Mouse (Mus musculus): ENCODE measurements around the gene Gm3646. TPM values are rescaled to one million over a fixed set of nuclear protein-coding genes. Genes with fewer than 3 reads are reported as not detected.

The Gm3646 gene
- polyA plus RNA-seq, 1 experiment from 2014 or later, result not detected

DNA sequence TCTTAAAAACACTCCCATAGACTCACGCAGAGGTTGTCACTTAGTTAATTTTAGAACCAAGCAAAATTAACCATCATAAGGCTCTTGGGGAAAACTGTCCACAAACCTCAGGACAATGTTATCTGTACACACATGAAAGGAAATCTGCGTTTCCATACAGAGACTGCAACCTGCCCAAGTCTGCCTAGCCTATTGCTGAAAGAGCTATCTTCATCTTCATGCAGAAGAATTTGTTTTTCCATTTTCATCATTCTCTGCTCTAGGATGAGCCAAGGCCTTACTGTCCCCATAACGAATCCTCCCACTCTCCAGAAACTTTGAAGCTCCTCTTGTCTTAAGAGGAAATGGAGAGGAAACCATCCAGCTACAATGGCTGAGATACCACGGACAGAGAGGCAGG lies 19.8 kb upstream of the Gm3646 start:
- Histone ChIP-seq H3K27ac (replicated peaks) (no peak overlapping the region), H3K36me3 (no peaks in the 10 kb centered on the region), H3K9ac (replicated peaks) (no peak overlapping the region), H3K4me3 (no peak overlapping the region), H3K4me2 (replicated peaks) (no peak overlapping the region), H3K9me3 (no peaks in the 10 kb centered on the region), H3K27me3 (no peaks in the 10 kb centered on the region), H3K4me1 (peaks cover 6% of the 10 kb centered on the region; the same call in 1 of the 2 replicates)
- no peak for ATAC-seq (ENCODE audit: low FRiP score, low read depth)
- 86% methylated on average over 4 of the region's 4 CpGs for WGBS

DNA sequence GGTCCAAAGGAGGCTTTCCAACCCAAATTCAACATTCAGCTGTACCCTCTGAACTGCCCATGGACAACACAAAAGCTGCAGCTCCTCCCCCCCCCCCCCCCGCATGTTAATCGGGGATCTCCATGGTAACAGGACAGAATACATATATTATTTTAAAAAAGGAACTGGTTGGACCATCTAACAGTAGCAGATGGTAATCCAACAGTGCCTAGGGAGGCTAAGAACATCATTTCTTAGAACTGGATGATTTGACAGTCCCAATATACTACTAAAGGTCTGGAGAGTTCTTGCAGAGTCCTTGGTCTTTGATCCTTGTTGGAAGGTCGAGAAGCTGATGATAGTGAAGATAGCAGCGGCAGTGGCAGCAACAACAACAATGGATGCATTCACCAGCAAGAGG lies 19.1 kb upstream of the Gm3646 start:
- no peak overlapping the region for H3K9ac ChIP-seq (replicated peaks)
- H3K4me3 ChIP-seq, result no peak overlapping the region
- no peak for ATAC-seq (ENCODE audit: low FRiP score, low read depth)
- 34% methylated on average over 2 of the region's 4 CpGs for WGBS
- no peak overlapping the region for H3K27ac ChIP-seq (replicated peaks)
- no peaks in the 10 kb centered on the region for H3K36me3 ChIP-seq
- H3K27me3 ChIP-seq, result no peaks in the 10 kb centered on the region
- no peaks in the 10 kb centered on the region for H3K9me3 ChIP-seq
- no peak overlapping the region for H3K4me2 ChIP-seq (replicated peaks)
- H3K4me1 ChIP-seq, result peaks cover 6% of the 10 kb centered on the region; the same call in 1 of the 2 replicates

DNA sequence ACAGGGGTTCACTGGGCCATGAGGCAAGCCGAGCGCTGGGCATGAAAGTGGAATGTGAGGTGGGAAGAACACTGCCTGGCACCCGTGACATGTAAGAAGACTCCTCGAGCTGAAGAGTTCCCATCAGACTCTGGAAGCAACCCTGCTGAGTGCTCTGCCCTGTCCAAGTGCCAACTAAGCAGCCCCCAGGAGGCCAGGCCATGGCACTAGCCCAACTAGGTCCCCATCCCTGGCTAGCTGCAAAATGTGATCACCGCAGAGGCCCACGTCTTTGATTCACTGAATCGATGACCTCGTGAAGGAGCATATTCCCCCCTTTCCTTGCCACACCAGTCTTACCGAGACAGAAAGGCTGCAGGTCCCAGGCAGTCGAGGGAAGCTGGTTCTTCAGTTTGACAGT lies 14.5 kb upstream of the Gm3646 start:
- Histone ChIP-seq H3K9me3 (no peaks in the 10 kb centered on the region), H3K9ac (replicated peaks) (no peak overlapping the region), H3K27ac (replicated peaks) (no peak overlapping the region), H3K27me3 (no peaks in the 10 kb centered on the region), H3K4me3 (no peak overlapping the region), H3K36me3 (no peaks in the 10 kb centered on the region), H3K4me2 (replicated peaks) (no peak overlapping the region), H3K4me1 (peaks cover 6% of the 10 kb centered on the region; the same call in 1 of the 2 replicates)
- 86% methylated on average over 10 of the region's 10 CpGs for WGBS
- no peak for ATAC-seq (ENCODE audit: low FRiP score, low read depth)

DNA sequence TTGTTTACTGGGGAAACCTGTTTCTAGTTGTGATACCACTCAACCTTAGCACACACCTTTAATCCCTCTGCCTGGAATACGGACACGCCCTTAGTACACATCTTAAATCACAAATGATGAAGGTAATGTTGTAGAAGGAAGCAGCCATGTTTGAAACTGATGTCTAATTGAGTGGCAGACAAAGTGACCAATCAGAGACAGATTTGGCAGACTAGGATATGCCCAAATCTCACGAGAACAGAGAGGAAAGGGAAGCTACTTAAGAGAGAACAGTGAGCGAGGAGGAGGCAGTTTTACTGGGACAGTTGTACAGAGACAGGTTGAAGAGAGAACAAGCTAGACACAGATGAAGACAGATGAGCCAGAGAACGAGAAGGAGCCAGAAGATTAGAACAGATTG lies 10.6 kb upstream of the Gm3646 start:
- no peak overlapping the region for H3K4me3 ChIP-seq
- 86% methylated on average over 5 of the region's 5 CpGs for WGBS
- H3K4me2 ChIP-seq (replicated peaks), result no peak overlapping the region
- no peaks in the 10 kb centered on the region for H3K36me3 ChIP-seq
- ATAC-seq (ENCODE audit: low FRiP score, low read depth), result no peak
- H3K9me3 ChIP-seq, result no peaks in the 10 kb centered on the region
- H3K27me3 ChIP-seq, result no peaks in the 10 kb centered on the region
- H3K4me1 ChIP-seq, result no peaks in the 10 kb centered on the region
- no peak overlapping the region for H3K27ac ChIP-seq (replicated peaks)
- no peak overlapping the region for H3K9ac ChIP-seq (replicated peaks)

DNA sequence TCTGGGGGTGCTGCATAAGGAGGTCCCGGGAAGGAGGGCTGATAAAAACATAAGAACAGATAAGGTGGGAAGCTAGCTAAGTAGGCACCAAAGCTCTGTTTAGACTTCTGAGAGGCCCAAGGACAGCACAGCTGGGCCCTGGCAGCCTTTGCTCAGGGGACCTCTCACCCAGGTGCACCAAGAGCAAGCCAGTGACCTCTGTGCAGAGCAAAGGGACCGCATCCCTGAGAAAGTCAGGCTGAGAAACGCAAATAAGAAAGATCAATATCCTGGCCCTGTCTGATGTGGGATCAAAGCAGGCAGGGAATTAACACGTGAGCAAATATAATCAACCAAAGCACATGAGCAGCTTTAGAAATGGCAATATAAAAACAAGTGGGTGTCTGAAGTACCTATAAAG lies 7.9 kb upstream of the Gm3646 start:
- Histone ChIP-seq H3K9ac (replicated peaks) (no peak overlapping the region), H3K36me3 (no peaks in the 10 kb centered on the region), H3K27ac (replicated peaks) (no peak overlapping the region), H3K27me3 (no peaks in the 10 kb centered on the region), H3K4me2 (replicated peaks) (no peak overlapping the region), H3K4me3 (no peak overlapping the region), H3K4me1 (no peaks in the 10 kb centered on the region), H3K9me3 (no peaks in the 10 kb centered on the region)
- no peak for ATAC-seq (ENCODE audit: low FRiP score, low read depth)
- 71% methylated on average over 4 of the region's 4 CpGs for WGBS

DNA sequence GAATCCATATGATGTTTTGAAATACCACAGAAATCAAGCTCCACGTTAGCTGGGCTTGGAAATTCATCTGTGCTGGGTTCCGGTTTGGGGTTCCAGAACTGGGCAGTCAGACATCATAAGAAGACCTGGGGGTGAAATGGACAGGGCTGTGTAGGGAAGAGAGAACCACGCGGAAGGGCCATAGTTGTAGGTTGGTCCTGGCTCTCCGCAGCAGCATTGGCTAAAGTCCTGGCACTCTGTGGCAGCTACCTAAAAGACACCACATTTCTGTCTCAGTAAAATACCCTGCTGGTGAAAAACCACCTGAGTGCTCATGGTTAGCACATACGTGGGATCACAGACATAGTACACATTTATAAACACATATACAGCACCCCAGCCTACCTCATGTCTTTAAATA lies 343 bp downstream of the Gm3646 start:
- H3K9ac ChIP-seq (replicated peaks), result no peak overlapping the region
- no peaks in the 10 kb centered on the region for H3K36me3 ChIP-seq
- no peaks in the 10 kb centered on the region for H3K4me1 ChIP-seq
- H3K27me3 ChIP-seq, result no peaks in the 10 kb centered on the region
- 86% methylated on average over 6 of the region's 6 CpGs for WGBS
- H3K9me3 ChIP-seq, result no peaks in the 10 kb centered on the region
- H3K4me2 ChIP-seq (replicated peaks), result no peak overlapping the region
- no peak overlapping the region for H3K4me3 ChIP-seq
- ATAC-seq (ENCODE audit: low FRiP score, low read depth), result no peak
- no peak overlapping the region for H3K27ac ChIP-seq (replicated peaks)

DNA sequence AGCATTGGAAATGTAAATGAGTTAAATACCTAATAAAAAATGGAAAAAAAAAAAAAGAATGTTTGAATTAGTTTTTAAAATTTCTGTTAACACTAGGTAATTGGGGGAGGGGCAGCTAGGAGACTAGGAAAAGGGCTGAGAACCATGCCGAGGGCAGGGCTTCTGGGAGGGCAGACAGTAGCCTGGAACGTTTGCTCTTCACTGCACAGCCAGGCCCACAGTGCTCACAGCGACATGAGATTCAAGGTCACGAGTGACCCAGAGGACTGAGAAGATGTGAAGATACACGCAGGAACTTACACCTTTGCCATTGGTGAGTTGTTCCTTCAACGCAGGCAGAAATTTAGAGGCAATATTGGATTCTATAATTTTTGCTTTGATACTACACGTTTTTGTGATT lies 2.2 kb downstream of the Gm3646 start:
- 80% methylated on average over 7 of the region's 7 CpGs for WGBS
- Histone ChIP-seq H3K27ac (replicated peaks) (no peak overlapping the region), H3K4me3 (no peak overlapping the region), H3K27me3 (no peaks in the 10 kb centered on the region), H3K4me1 (no peaks in the 10 kb centered on the region), H3K9me3 (no peaks in the 10 kb centered on the region), H3K9ac (replicated peaks) (no peak overlapping the region), H3K36me3 (no peaks in the 10 kb centered on the region), H3K4me2 (replicated peaks) (no peak overlapping the region)
- ATAC-seq (ENCODE audit: low FRiP score, low read depth), result no peak

DNA sequence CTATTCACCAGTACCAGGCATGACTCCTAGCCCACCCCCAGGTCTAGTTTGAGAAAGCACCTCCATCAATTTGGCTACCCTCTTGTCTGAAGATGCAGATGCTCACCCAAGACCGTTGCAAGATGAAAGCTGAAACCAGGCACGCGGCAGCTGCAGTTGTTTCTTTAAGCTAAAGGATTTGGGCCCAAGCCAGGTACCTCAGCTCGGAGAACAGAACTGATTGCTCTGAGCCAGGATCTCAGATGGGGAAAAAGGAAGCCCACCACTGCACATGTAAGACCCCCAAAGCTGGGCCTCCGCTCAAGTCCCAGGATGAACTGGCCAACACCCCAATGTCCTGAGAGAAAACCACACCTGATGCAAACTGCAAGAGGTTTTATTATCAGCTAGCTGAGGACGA lies 7.6 kb downstream of the Gm3646 start:
- ATAC-seq (ENCODE audit: low FRiP score, low read depth), result no peak
- Histone ChIP-seq H3K4me3 (no peak overlapping the region), H3K27ac (replicated peaks) (no peak overlapping the region), H3K9ac (replicated peaks) (no peak overlapping the region), H3K36me3 (no peaks in the 10 kb centered on the region), H3K27me3 (no peaks in the 10 kb centered on the region), H3K9me3 (peaks cover 4% of the 10 kb centered on the region; the same call in 1 of the 2 replicates), H3K4me2 (replicated peaks) (no peak overlapping the region), H3K4me1 (no peaks in the 10 kb centered on the region)
- WGBS, result 94% methylated on average over 6 of the region's 6 CpGs

DNA sequence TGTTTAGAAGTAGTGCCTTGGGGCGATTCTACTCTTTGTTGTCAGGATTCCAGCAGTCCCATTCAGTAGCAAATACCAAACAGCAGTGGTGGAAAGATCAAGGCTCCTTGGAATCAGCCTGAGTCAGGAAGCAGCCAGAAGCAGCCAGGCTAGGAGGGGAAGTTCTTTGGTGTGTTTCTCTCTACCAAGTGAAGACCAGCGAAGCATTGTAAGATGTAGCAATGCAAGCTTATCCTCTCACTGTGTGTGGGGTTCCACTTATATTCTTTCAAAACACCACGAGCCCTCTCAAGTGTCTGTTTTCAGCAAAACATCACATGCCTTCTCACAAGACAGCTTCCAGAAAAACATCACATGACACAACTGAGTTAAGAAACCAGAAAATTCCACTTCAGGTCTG lies 8.4 kb downstream of the Gm3646 start:
- Histone ChIP-seq H3K9me3 (peaks cover 4% of the 10 kb centered on the region; the same call in 1 of the 2 replicates), H3K36me3 (no peaks in the 10 kb centered on the region), H3K4me3 (no peak overlapping the region), H3K27ac (replicated peaks) (no peak overlapping the region), H3K27me3 (no peaks in the 10 kb centered on the region), H3K4me1 (no peaks in the 10 kb centered on the region), H3K9ac (replicated peaks) (no peak overlapping the region), H3K4me2 (replicated peaks) (no peak overlapping the region)
- 87% methylated on average over 3 of the region's 3 CpGs for WGBS
- no peak for ATAC-seq (ENCODE audit: low FRiP score, low read depth)

DNA sequence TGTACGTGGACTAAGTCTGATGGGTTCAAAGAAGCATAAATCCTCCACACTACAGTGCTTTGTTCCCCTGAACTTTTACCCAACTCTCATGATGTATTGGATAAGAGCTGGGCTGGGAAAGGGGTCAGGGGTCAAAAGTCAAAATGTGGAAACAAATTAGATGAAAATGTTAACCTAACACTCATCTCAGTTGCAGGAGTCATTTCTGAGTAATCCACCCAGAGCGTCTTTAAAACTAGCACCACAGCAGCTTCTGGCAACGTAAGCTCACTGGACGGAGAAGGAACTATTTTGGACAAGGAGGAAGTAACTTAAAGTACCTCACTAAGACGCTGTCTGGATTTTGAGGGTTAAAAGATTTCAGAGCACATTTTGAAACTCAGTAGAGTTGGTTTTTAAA lies 20.5 kb downstream of the Gm3646 start:
- Histone ChIP-seq H3K36me3 (no peaks in the 10 kb centered on the region), H3K9me3 (no peaks in the 10 kb centered on the region), H3K27ac (replicated peaks) (no peak overlapping the region), H3K4me2 (replicated peaks) (no peak overlapping the region), H3K9ac (replicated peaks) (no peak overlapping the region), H3K27me3 (no peaks in the 10 kb centered on the region), H3K4me3 (no peak overlapping the region), H3K4me1 (no peaks in the 10 kb centered on the region)
- no peak for ATAC-seq (ENCODE audit: low FRiP score, low read depth)
- 85% methylated on average over 5 of the region's 5 CpGs for WGBS

DNA sequence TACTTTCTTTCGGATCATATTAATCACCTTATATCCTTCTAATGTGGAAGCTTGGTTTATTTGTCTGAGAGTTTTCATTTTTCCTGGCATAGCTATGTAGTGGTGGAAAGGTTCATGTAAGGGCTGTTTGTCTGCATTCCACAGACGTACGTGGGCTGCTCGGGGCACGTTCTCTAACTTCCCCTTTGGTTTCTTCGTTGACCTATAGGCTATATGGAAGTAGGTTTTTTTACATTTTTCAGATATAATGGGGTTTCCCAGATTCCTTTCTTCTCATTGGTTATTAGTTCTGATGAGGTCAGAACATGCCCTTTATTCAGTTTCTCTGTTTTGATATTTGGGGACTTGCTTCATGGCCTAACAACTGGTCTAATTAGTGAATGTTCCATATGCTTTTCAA lies 23.3 kb downstream of the Gm3646 start:
- Histone ChIP-seq H3K9ac (replicated peaks) (no peak overlapping the region), H3K4me2 (replicated peaks) (no peak overlapping the region), H3K4me3 (no peak overlapping the region), H3K27me3 (no peaks in the 10 kb centered on the region), H3K4me1 (no peaks in the 10 kb centered on the region), H3K9me3 (no peaks in the 10 kb centered on the region), H3K27ac (replicated peaks) (no peak overlapping the region), H3K36me3 (no peaks in the 10 kb centered on the region)
- WGBS, result 91% methylated on average over 6 of the region's 6 CpGs
- no peak for ATAC-seq (ENCODE audit: low FRiP score, low read depth)

DNA sequence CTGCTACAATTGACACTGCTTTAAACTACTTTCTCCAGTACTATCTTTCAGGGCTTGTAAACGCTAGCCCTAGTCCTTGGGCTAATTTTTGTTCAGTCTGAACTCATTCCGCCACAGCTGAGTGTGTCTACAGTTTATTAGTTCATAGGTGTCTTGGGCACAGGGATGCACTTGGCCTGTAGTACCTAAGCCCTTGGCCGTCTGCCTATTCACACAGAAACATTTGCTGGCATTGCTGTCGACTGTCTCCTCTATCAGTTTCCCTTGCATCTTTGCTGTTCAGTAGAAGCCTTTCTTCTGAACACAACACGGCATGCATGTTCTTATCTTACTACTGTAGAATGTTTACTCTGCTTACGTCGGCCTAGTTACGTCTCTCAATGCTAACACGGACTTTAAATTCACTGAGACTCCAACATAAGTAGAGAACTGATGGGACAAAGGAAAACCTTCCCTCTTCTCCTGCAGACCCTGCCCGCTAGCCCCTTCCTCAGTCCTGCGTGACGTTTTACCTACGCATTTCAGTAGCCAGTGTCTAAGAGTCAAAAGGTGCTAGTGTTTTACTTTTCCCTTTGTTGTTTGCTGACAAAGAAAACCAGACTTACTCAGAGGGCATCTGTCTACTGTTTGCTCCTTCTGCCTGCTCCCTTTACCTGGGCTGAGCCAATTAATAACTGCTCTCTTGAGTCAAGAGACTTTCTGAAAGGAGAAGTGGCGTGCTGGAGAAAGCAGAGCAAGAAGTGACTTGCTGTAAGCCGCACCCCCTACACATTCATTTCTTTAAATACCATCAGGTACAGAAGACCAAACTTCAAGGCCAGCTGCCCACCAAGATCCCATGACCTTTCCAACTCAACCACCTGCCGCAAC lies 25.8 kb downstream of the Gm3646 start:
- H3K36me3 ChIP-seq, result no peaks in the 10 kb centered on the region
- H3K4me3 ChIP-seq, result no peak overlapping the region
- no peaks in the 10 kb centered on the region for H3K9me3 ChIP-seq
- H3K27ac ChIP-seq (replicated peaks), result no peak overlapping the region
- H3K9ac ChIP-seq (replicated peaks), result no peak overlapping the region
- no peaks in the 10 kb centered on the region for H3K27me3 ChIP-seq
- H3K4me2 ChIP-seq (replicated peaks), result no peak overlapping the region
- ATAC-seq (ENCODE audit: low FRiP score, low read depth), result no peak
- H3K4me1 ChIP-seq, result no peaks in the 10 kb centered on the region
- 92% methylated on average over 16 of the region's 16 CpGs for WGBS
